In the genomic region with DNA sequence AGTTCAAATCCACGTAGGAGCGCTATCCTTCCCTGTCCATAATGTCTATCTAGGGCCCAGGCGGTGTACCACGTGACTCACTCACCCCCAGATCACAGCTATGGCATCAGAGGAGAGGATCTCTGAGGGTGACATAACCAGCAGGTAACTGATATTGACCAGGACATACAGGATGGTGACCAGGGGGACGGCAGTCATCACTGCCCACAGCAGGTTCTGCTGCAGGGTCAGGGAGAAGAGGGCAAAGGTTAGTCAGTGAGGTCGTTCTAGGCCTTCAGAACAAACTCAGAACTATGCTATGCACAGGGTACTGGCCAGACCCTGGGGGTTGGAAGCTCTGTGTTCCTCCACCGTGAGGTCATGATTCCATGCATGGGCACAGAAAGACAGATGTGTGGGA, we compare ENCODE assay signal across 17 mouse cellular contexts.
"Had no signal": no experiment of that assay in that cellular context is flagged by ENCODE, and none has a peak within 500 bp of the region (broad histone marks: within the 10 kb centered on the region; RNA-seq: fewer than 3 reads in every experiment).

No protein-coding gene starts in this region.

- H3K4me1 ChIP-seq: midbrain, embryonic 12.5 days; midbrain, embryonic 15.5 days; neural tube, embryonic 12.5 days; neural tube, embryonic 15.5 days had no signal

- H3K27me3 ChIP-seq: liver, embryonic 15.5 days; midbrain, embryonic 12.5 days; midbrain, embryonic 15.5 days; neural tube, embryonic 12.5 days; neural tube, embryonic 15.5 days had no signal

- H3K4me3 ChIP-seq: layer of hippocampus, adult 2 months; liver, embryonic 15.5 days; midbrain, embryonic 12.5 days; midbrain, embryonic 15.5 days; neural tube, embryonic 12.5 days; neural tube, embryonic 15.5 days had no signal

- H3K9me3 ChIP-seq: liver, embryonic 15.5 days; midbrain, embryonic 12.5 days; midbrain, embryonic 15.5 days; neural tube, embryonic 12.5 days; neural tube, embryonic 15.5 days had no signal

- DNase-seq: kidney, adult 2 months; layer of hippocampus, adult 9-11 months; lung, embryonic 14.5 days; right cerebral cortex, adult 18-20 months; right cerebral cortex, postnatal 25 days; thymus, adult 18-20 months; thymus, postnatal 36 days had no signal

- H3K36me3 ChIP-seq: liver, embryonic 15.5 days; midbrain, embryonic 12.5 days; midbrain, embryonic 15.5 days; neural tube, embryonic 12.5 days; neural tube, embryonic 15.5 days had no signal

- H3K4me2 ChIP-seq: liver, embryonic 11.5 days; liver, embryonic 15.5 days; lung, embryonic 14.5 days; midbrain, embryonic 12.5 days; midbrain, embryonic 15.5 days; neural tube, embryonic 12.5 days; neural tube, embryonic 15.5 days had no signal

- ATAC-seq: lung, postnatal 0 days; midbrain, embryonic 15.5 days had no signal

- H3K27ac ChIP-seq: kidney, postnatal 0 days; layer of hippocampus, adult 2 months; liver, embryonic 15.5 days; macrophage; midbrain, embryonic 12.5 days; midbrain, embryonic 15.5 days; neural tube, embryonic 12.5 days; neural tube, embryonic 15.5 days had no signal

- H3K9ac ChIP-seq: liver, embryonic 15.5 days; lung, embryonic 14.5 days; midbrain, embryonic 12.5 days; midbrain, embryonic 15.5 days; neural tube, embryonic 12.5 days; neural tube, embryonic 15.5 days had no signal
